Mouse (Mus musculus) bone marrow macrophage, adult 2 months (primary cell): ENCODE results near the gene Prkaa1.

ENCODE experiments used
- CTCF ChIP-seq: IDR thresholded peaks from 2 replicates; pipeline ENCODE4 v1.5.1; 2012; ENCODE audit warnings: low read depth, mild to moderate bottlenecking, low read length, moderate library complexity
- POLR2A ChIP-seq: IDR thresholded peaks from 2 replicates; pipeline ENCODE4 v1.6.1; 2012; ENCODE audit warnings: mild to moderate bottlenecking, low read depth, low read length, borderline replicate concordance

- TF ChIP-seq CTCF (no peak), POLR2A (no peak)
Observed at GRCm38 (mm10) chr15:5106293-5106692, 37.4 kb upstream of the Prkaa1 start.
